In the genomic region with DNA sequence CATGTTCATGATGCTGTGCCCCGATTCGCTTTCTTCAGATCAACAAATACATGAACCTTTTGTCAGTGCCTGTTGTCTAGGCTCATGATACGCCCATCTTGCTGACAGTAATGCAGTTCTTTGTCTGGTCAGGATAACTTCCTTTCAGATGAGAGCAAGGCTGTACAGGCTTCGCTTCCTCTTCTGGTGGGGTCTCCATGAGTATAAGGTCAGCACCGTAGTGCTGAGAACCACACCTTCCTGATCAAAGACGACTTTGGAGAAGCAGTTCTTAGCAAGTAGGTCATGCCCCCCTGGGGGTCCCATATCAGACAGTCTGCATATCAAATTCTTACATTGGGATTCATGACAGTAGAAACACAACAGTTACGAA, we compare ENCODE assay signal across 13 mouse cellular contexts. TPM values are rescaled to one million over a fixed set of nuclear protein-coding genes. Genes with fewer than 3 reads are reported as not detected.
DNase-seq lines count a peak whose midpoint lies in the region; ATAC-seq lines count a peak whose summit lies in the region.
"Had no signal": no experiment of that assay in that cellular context is flagged by ENCODE, and none has a peak within 500 bp of the region (broad histone marks: within the 10 kb centered on the region; RNA-seq: fewer than 3 reads in every experiment).

No protein-coding gene starts in this region.

- peaks cover 12% of the 10 kb centered on the region for H3K4me1 ChIP-seq in heart, embryonic 12.5 days (replicated peaks)
- peaks cover 9% of the 10 kb centered on the region for H3K4me1 ChIP-seq in limb, embryonic 15.5 days
- H3K4me1 ChIP-seq in limb, embryonic 10.5 days = peaks cover 10% of the 10 kb centered on the region
- H3K4me1 ChIP-seq in brown adipose tissue, adult 24 weeks (ENCODE audit: control insufficient read depth, insufficient read depth, insufficient read length, low read length) = peaks cover 10% of the 10 kb centered on the region
- peaks cover 16% of the 10 kb centered on the region for H3K4me1 ChIP-seq in heart, embryonic 16.5 days (ENCODE audit: control insufficient read depth, insufficient read depth, low read length)
- H3K4me1 ChIP-seq: megakaryocyte, embryonic 14.5 days; neural tube, embryonic 12.5 days had no signal

- H3K4me3 ChIP-seq in heart, embryonic 12.5 days = no peak overlapping the region
- no peak overlapping the region for H3K4me3 ChIP-seq in limb, embryonic 15.5 days
- no peak overlapping the region for H3K4me3 ChIP-seq in limb, embryonic 10.5 days
- no peak overlapping the region for H3K4me3 ChIP-seq in brown adipose tissue, adult 24 weeks (ENCODE audit: insufficient read depth, low read depth, low read length)
- H3K4me3 ChIP-seq in heart, embryonic 16.5 days (ENCODE audit: low read length) = no peak overlapping the region
- H3K4me3 ChIP-seq: megakaryocyte, embryonic 14.5 days; neural tube, embryonic 12.5 days had no signal

- H3K9ac ChIP-seq in heart, embryonic 12.5 days = no peak overlapping the region; the same call in 1 of the 2 replicates
- no peak overlapping the region for H3K9ac ChIP-seq in limb, embryonic 15.5 days
- no peak overlapping the region for H3K9ac ChIP-seq in heart, embryonic 16.5 days (ENCODE audit: low read length)
- H3K9ac ChIP-seq: liver, embryonic 14.5 days; neural tube, embryonic 12.5 days had no signal

- 71% methylated on average over 7 of the region's 7 CpGs for WGBS in heart, embryonic 12.5 days
- 74% methylated on average over 7 of the region's 7 CpGs for WGBS in limb, embryonic 15.5 days
- 82% methylated on average over 7 of the region's 7 CpGs for WGBS in limb, embryonic 10.5 days
- WGBS in heart, embryonic 16.5 days = 75% methylated on average over 7 of the region's 7 CpGs

- no peaks in the 10 kb centered on the region for H3K27me3 ChIP-seq in heart, embryonic 12.5 days (replicated peaks)
- no peaks in the 10 kb centered on the region for H3K27me3 ChIP-seq in limb, embryonic 15.5 days
- H3K27me3 ChIP-seq in limb, embryonic 10.5 days (ENCODE audit: low read depth, poor library complexity, severe bottlenecking) = no peaks in the 10 kb centered on the region
- no peaks in the 10 kb centered on the region for H3K27me3 ChIP-seq in heart, embryonic 16.5 days (ENCODE audit: control insufficient read depth, insufficient read depth, low read length)
- H3K27me3 ChIP-seq: neural tube, embryonic 12.5 days had no signal

- no peak for DNase-seq in heart, adult 9 months (ENCODE audit: low spot score in 2 of 2)
- DNase-seq in limb, embryonic 10.5 days (ENCODE audit: low spot score) = no peak
- DNase-seq in testis, postnatal 10 days (ENCODE audit: low spot score) = no peak
- DNase-seq: cerebellum, postnatal 25 days; right cerebral cortex, postnatal 25 days had no signal

- H3K27ac ChIP-seq in heart, embryonic 12.5 days (ENCODE audit: poor library complexity, severe bottlenecking) = peak overlapping the region; percentile 57
- peak overlapping the region; percentile 34; the same call in 1 of the 2 replicates for H3K27ac ChIP-seq in limb, embryonic 15.5 days
- no peak overlapping the region for H3K27ac ChIP-seq in limb, embryonic 10.5 days
- H3K27ac ChIP-seq in brown adipose tissue, adult 24 weeks (replicated peaks; ENCODE audit: low read depth, low read length) = peak overlapping the region; percentile 42
- peak overlapping the region; percentile 80 for H3K27ac ChIP-seq in heart, embryonic 16.5 days (ENCODE audit: low read length)
- H3K27ac ChIP-seq: liver, embryonic 14.5 days; neural tube, embryonic 12.5 days had no signal

- H3K9me3 ChIP-seq in heart, embryonic 12.5 days (replicated peaks) = no peaks in the 10 kb centered on the region
- no peaks in the 10 kb centered on the region for H3K9me3 ChIP-seq in limb, embryonic 15.5 days
- no peaks in the 10 kb centered on the region for H3K9me3 ChIP-seq in limb, embryonic 10.5 days (replicated peaks)
- H3K9me3 ChIP-seq in heart, embryonic 16.5 days (replicated peaks; ENCODE audit: control insufficient read depth, low read length) = 0 out of 2 replicates have a peak, but pooled peaks cover 3% of the 10 kb centered on the region
- H3K9me3 ChIP-seq: neural tube, embryonic 12.5 days had no signal

- no peak overlapping the region for H3K4me2 ChIP-seq in heart, embryonic 12.5 days
- no peak overlapping the region for H3K4me2 ChIP-seq in limb, embryonic 15.5 days
- H3K4me2 ChIP-seq in heart, embryonic 16.5 days (ENCODE audit: low read depth, low read length) = no peak overlapping the region
- H3K4me2 ChIP-seq: neural tube, embryonic 12.5 days had no signal

- H3K36me3 ChIP-seq in heart, embryonic 12.5 days = no peaks in the 10 kb centered on the region
- no peaks in the 10 kb centered on the region for H3K36me3 ChIP-seq in limb, embryonic 15.5 days
- H3K36me3 ChIP-seq in limb, embryonic 10.5 days = no peaks in the 10 kb centered on the region
- no peaks in the 10 kb centered on the region for H3K36me3 ChIP-seq in heart, embryonic 16.5 days (ENCODE audit: control insufficient read depth, insufficient read depth)
- H3K36me3 ChIP-seq: neural tube, embryonic 12.5 days had no signal

- ATAC-seq in heart, embryonic 12.5 days (ENCODE audit: insufficient number of reproducible peaks, low FRiP score) = no peak
- ATAC-seq in limb, embryonic 15.5 days (ENCODE audit: insufficient number of reproducible peaks, low FRiP score, low TSS enrichment, low read depth) = no peak
- ATAC-seq in heart, embryonic 16.5 days (replicated peaks; ENCODE audit: extremely low read depth, insufficient read depth, low FRiP score) = no peak
- ATAC-seq: hindbrain, embryonic 16.5 days had no signal

RNA-seq across cellular contexts. Expression of a gene that starts 19.3 kb away (rescaled TPM):
- polyA plus RNA-seq in heart, embryonic 12.5 days (2016; fragmentation: Nextera tagmentation; extraction: Ambion mirVana) = 0.06 and 0.17 TPM in 2 replicates
- polyA plus RNA-seq in limb, embryonic 15.5 days (2015; fragmentation: Nextera tagmentation; extraction: Ambion mirVana) = 0.46 and 0.54 TPM in 2 replicates
- 0.08 and 0.09 TPM in 2 replicates for polyA plus RNA-seq in limb, embryonic 10.5 days (2016; fragmentation: Nextera tagmentation; extraction: Ambion mirVana)
- polyA plus RNA-seq in brown adipose tissue, adult 24 weeks (2012; ENCODE audit: insufficient read depth, insufficient read length, missing spikeins) = not detected in 2 replicates
- 0.81 and 3.7 TPM in 2 replicates for polyA plus RNA-seq in heart, embryonic 16.5 days (2015; fragmentation: Nextera tagmentation; extraction: Ambion mirVana)
